Mouse (Mus musculus) v-Abl transformed pro-B cells (cell line): Measurements from ENCODE around the gene Hmgn2.
"Not testable (repeated sequence)": the region's sequence is repeated elsewhere in the genome, so short reads cannot be mapped to it uniquely, and the experiment has no call there.

ENCODE experiments used
- in situ Hi-C, 2 experiments: fragments of 400-800 bp; cut with MboI; formaldehyde crosslinking; loops; one replicate each; pipeline ENCODE4 v1.15.1; 2025; ENCODE audit not compliant: unreplicated experiment in 2 of 2

Gene Hmgn2

GRCm38 (mm10) chr4:133928576-133929277 lies 39.7 kb downstream of the Hmgn2 start:
- in situ Hi-C loops: no loop called here

GRCm38 (mm10) chr4:133925204-133925603 lies 43.2 kb downstream of the Hmgn2 start:
- in situ Hi-C loops: no loop called here

- in situ Hi-C loops: no loop called here
These were observed 44.7 kb downstream of the Hmgn2 start for GRCm38 (mm10) chr4:133923743-133924142.

- in situ Hi-C loops: not testable (repeated sequence)
These were observed 50.2 kb downstream of the Hmgn2 start for GRCm38 (mm10) chr4:133918093-133918825.
